Mouse (Mus musculus) midbrain, embryonic 11.5 days (tissue): Measurements from ENCODE around the gene Ssbp3. TPM values are rescaled to one million over a fixed set of nuclear protein-coding genes. Genes with fewer than 3 reads are reported as not detected.

ENCODE experiments used
- ATAC-seq: fragments of 200-750 bp; cut with Nextera tagmentation; 2 replicates; pipeline ENCODE4 v1.8.0; 2017; ENCODE audit warnings: moderate TSS enrichment, moderate library complexity; ENCODE audit not compliant: low FRiP score
- DNase-seq: peaks from one replicate; pipeline ENCODE4 v3.0.0; 2015; ENCODE audit warnings: low spot score; ENCODE audit errors: missing footprints
- H3K27ac ChIP-seq: fragments of 300-500 bp; sonication (generic); 2 replicates; pipeline ENCODE4 v1.5.1; 2014; ENCODE audit warnings: low read depth, low read length
- H3K27me3 ChIP-seq: fragments of 300-500 bp; sonication (generic); 2 replicates; pipeline ENCODE4 v1.6.1; 2014; ENCODE audit warnings: mild to moderate bottlenecking, low read length, moderate library complexity, mixed read lengths; ENCODE audit not compliant: control insufficient read depth, insufficient read depth
- H3K36me3 ChIP-seq: fragments of 300-500 bp; sonication (generic); 2 replicates; pipeline ENCODE4 v1.6.1; 2014; ENCODE audit warnings: mild to moderate bottlenecking, low read length, moderate library complexity, mixed read lengths; ENCODE audit not compliant: control insufficient read depth, insufficient read depth
- H3K4me1 ChIP-seq: fragments of 300-500 bp; sonication (generic); 2 replicates; pipeline ENCODE4 v1.6.1; 2014; ENCODE audit warnings: low read length; ENCODE audit not compliant: control insufficient read depth, insufficient read depth
- H3K4me2 ChIP-seq: fragments of 300-500 bp; sonication (generic); 2 replicates; pipeline ENCODE4 v1.6.1; 2014; ENCODE audit warnings: mild to moderate bottlenecking, moderate library complexity
- H3K4me3 ChIP-seq: fragments of 300-500 bp; sonication (generic); 2 replicates; pipeline ENCODE4 v1.5.1; 2014; ENCODE audit warnings: low read depth, low read length
- H3K9ac ChIP-seq: fragments of 300-500 bp; sonication (generic); 2 replicates; pipeline ENCODE4 v1.6.1; 2014; ENCODE audit warnings: low read length
- H3K9me3 ChIP-seq: fragments of 300-500 bp; sonication (generic); 2 replicates; pipeline ENCODE4 v1.6.1; 2016; ENCODE audit warnings: low read length; ENCODE audit not compliant: control insufficient read depth
- WGBS: fragments of 180-500 bp; shearing (Covaris S2); extraction: QIAGEN DNeasy Blood & Tissue Kit; methylation state at CpG from one replicate; pipeline ENCODE4 v1.1.7; 2014; 5-methylcytosine and 5-hydroxymethylcytosine counted together
- polyA plus RNA-seq: library from polyadenylated mRNA; unstranded; fragments of >200 nt; fragmentation: Nextera tagmentation; extraction: Ambion mirVana; gene quantifications from 2 replicates; pipeline ENCODE4 v1.2.1, GENCODE M21; 2014

Gene Ssbp3
- polyA plus RNA-seq, 1 experiment from 2014 or later, result 124 TPM

GRCm38 (mm10) chr4:106955729-106956712, 45.5 kb downstream of the Ssbp3 start:
- no peak for DNase-seq
- Histone ChIP-seq H3K9me3 (no peaks in the 10 kb centered on the region), H3K4me1 (peaks cover 46% of the 10 kb centered on the region), H3K9ac (peak overlapping the region; percentile 24; the same call in 1 of the 2 replicates), H3K4me2 (no peak overlapping the region), H3K27me3 (no peaks in the 10 kb centered on the region), H3K36me3 (no peaks in the 10 kb centered on the region), H3K4me3 (no peak overlapping the region), H3K27ac (peak overlapping the region; percentile 36)
- WGBS, result 46% methylated on average over 19 of the region's 19 CpGs
- peak; percentile 51 for ATAC-seq

GRCm38 (mm10) chr4:106958117-106958516, 47.6 kb downstream of the Ssbp3 start:
- H3K27me3 ChIP-seq, result no peaks in the 10 kb centered on the region
- H3K4me1 ChIP-seq, result peaks cover 37% of the 10 kb centered on the region
- no peaks in the 10 kb centered on the region for H3K9me3 ChIP-seq
- DNase-seq, result no peak
- 88% methylated on average over 2 of the region's 2 CpGs for WGBS
- H3K4me3 ChIP-seq, result no peak overlapping the region
- H3K27ac ChIP-seq, result no peak overlapping the region
- no peak overlapping the region for H3K4me2 ChIP-seq
- no peak overlapping the region for H3K9ac ChIP-seq
- ATAC-seq, result no peak
- peaks cover 2% of the 10 kb centered on the region; the same call in 1 of the 2 replicates for H3K36me3 ChIP-seq

- DNase-seq, result no peak
- no peak overlapping the region for H3K4me2 ChIP-seq
- peaks cover 32% of the 10 kb centered on the region for H3K4me1 ChIP-seq
- no peak for ATAC-seq
- H3K27me3 ChIP-seq, result no peaks in the 10 kb centered on the region
- H3K9me3 ChIP-seq, result no peaks in the 10 kb centered on the region
- no peak overlapping the region for H3K9ac ChIP-seq
- WGBS, result 92% methylated on average over 3 of the region's 3 CpGs
- no peak overlapping the region for H3K27ac ChIP-seq
- no peak overlapping the region for H3K4me3 ChIP-seq
- H3K36me3 ChIP-seq, result peaks cover 2% of the 10 kb centered on the region; the same call in 1 of the 2 replicates
Observed at GRCm38 (mm10) chr4:106958561-106958960, 48.1 kb downstream of the Ssbp3 start.

- H3K36me3 ChIP-seq, result peaks cover 2% of the 10 kb centered on the region; the same call in 1 of the 2 replicates
- H3K27ac ChIP-seq, result no peak overlapping the region
- ATAC-seq (no peak), DNase-seq (no peak)
- H3K4me1 ChIP-seq, result peaks cover 23% of the 10 kb centered on the region
- H3K9ac ChIP-seq, result no peak overlapping the region
- no peak overlapping the region for H3K4me2 ChIP-seq
- H3K4me3 ChIP-seq, result no peak overlapping the region
- no peaks in the 10 kb centered on the region for H3K27me3 ChIP-seq
- no peaks in the 10 kb centered on the region for H3K9me3 ChIP-seq
- 81% methylated on average over 12 of the region's 12 CpGs for WGBS
Observed at GRCm38 (mm10) chr4:106959506-106960302, 49.2 kb downstream of the Ssbp3 start.

GRCm38 (mm10) chr4:106960476-106960875, 50.0 kb downstream of the Ssbp3 start:
- Histone ChIP-seq H3K4me1 (peaks cover 17% of the 10 kb centered on the region), H3K4me3 (no peak overlapping the region), H3K9ac (no peak overlapping the region), H3K27ac (no peak overlapping the region), H3K9me3 (no peaks in the 10 kb centered on the region), H3K4me2 (no peak overlapping the region), H3K36me3 (peaks cover 4% of the 10 kb centered on the region; the same call in 1 of the 2 replicates), H3K27me3 (no peaks in the 10 kb centered on the region)
- 92% methylated on average over 2 of the region's 2 CpGs for WGBS
- ATAC-seq (no peak), DNase-seq (no peak)

GRCm38 (mm10) chr4:106961321-106961720, 50.8 kb downstream of the Ssbp3 start:
- H3K9ac ChIP-seq, result no peak overlapping the region
- DNase-seq, result no peak
- WGBS, result 96% methylated on average over 1 of the region's 1 CpGs
- no peak overlapping the region for H3K27ac ChIP-seq
- H3K4me2 ChIP-seq, result no peak overlapping the region
- ATAC-seq, result no peak
- no peaks in the 10 kb centered on the region for H3K9me3 ChIP-seq
- H3K27me3 ChIP-seq, result no peaks in the 10 kb centered on the region
- no peak overlapping the region for H3K4me3 ChIP-seq
- H3K36me3 ChIP-seq, result peaks cover 8% of the 10 kb centered on the region; the same call in 1 of the 2 replicates
- peaks cover 8% of the 10 kb centered on the region for H3K4me1 ChIP-seq

GRCm38 (mm10) chr4:106964356-106964755, 53.9 kb downstream of the Ssbp3 start:
- 83% methylated on average over 9 of the region's 9 CpGs for WGBS
- no peak overlapping the region for H3K4me2 ChIP-seq
- no peak overlapping the region for H3K9ac ChIP-seq
- no peak for DNase-seq
- ATAC-seq, result peak; percentile 33; the same call in 1 of the 2 replicates
- no peak overlapping the region for H3K4me3 ChIP-seq
- H3K9me3 ChIP-seq, result no peaks in the 10 kb centered on the region
- H3K27me3 ChIP-seq, result no peaks in the 10 kb centered on the region
- no peak overlapping the region for H3K27ac ChIP-seq
- H3K4me1 ChIP-seq, result peaks cover 2% of the 10 kb centered on the region; the same call in 1 of the 2 replicates
- H3K36me3 ChIP-seq, result peaks cover 8% of the 10 kb centered on the region; the same call in 1 of the 2 replicates

GRCm38 (mm10) chr4:106964996-106965395, 54.5 kb downstream of the Ssbp3 start:
- H3K27me3 ChIP-seq, result no peaks in the 10 kb centered on the region
- peaks cover 2% of the 10 kb centered on the region; the same call in 1 of the 2 replicates for H3K4me1 ChIP-seq
- WGBS, result 77% methylated on average over 10 of the region's 10 CpGs
- DNase-seq (no peak), ATAC-seq (no peak)
- no peak overlapping the region for H3K4me3 ChIP-seq
- no peak overlapping the region for H3K4me2 ChIP-seq
- H3K9me3 ChIP-seq, result no peaks in the 10 kb centered on the region
- no peak overlapping the region for H3K27ac ChIP-seq
- H3K36me3 ChIP-seq, result peaks cover 8% of the 10 kb centered on the region; the same call in 1 of the 2 replicates
- no peak overlapping the region for H3K9ac ChIP-seq
